Mouse (Mus musculus) ovary, adult 10 weeks (tissue): ENCODE data around the gene Cd300c2. TPM values are rescaled to one million over a fixed set of nuclear protein-coding genes. Genes with fewer than 3 reads are reported as not detected.

Source experiments
- polyA plus RNA-seq: library from polyadenylated mRNA; stranded (reverse); fragments of 350-450 nt; fragmentation: Illumina TruSeq; extraction: RNeasy Lipid Tissue Mini Kit (QIAGEN cat#74804); gene quantifications from one replicate; pipeline ENCODE4 v1.2.3, GENCODE M21; 2014

Cd300c2 gene
- 3.0 TPM for polyA plus RNA-seq

DNA sequence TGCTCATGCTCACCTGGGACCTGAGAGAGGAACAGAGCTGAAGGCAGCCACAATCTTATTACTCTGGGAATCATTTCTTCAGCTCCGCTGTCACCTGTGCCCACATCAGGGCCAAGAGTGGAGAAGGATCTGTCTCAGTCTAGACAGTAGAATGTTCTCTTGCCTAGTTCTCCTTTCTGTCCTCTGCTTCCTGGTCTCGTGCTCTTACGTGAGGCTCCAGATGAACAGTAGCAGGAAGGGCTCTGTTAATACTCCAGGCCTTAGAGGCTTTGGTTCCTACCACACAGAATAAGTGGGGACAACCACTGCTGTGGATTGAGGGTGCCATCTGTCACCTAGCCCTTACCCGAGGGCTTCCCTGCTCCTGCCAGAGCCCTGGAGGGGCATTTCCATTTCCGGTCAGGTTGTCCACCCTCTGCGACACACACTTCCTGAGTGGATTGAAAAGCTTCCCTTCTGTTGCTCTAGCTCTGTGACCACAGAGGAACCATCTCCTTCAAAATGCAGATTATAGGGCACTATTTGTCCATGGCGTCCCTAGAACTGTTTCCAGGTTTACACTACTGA, at the start of gene Cd300c2:
Cd300c2 (minus strand) TSS at position 407 of the 567 bp plus-strand sequence.

DNA sequence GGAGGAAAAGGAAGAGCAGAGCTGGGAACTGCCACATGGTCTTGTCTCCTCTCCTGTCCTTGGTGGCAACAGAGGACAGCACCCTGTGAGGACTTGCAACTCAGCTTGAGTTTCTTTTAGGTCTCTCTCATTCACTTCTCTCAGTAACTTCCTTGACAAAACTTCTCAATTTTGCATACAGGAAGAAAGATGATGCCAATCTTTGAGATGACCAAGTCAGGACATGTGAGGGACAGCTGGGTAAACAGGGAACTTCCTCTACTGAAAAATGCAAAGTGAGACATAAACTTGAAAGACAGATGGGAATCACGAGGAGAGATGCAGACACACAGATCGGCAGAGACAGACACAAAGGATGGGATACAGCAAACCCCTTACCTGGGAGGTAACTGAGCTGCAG, 46.6 kb upstream of the Cd300c2 start, which contains the start of gene Cd300ld3:
Cd300ld3 (minus strand) TSS at position 151 of the 400 bp plus-strand sequence.

DNA sequence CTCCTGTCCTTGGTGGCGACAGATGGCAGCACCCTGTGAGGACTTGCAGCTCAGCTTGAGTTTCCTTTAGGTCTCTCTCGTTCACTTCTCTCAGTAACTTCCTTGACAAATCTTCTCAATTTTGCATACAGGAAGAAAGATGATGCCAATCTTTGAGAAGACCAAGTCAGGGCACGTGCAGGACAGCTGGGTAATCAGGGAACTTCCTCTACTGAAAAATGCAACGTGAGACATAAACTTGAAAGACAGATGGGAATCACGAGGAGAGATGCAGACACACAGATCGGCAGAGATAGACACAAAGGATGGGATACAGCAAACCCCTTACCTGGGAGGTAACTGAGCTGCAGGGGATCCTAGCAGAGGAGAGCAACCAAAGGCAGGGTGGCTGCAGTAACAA, 36.0 kb upstream of the Cd300c2 start, which contains the start of gene Cd300ld5:
Cd300ld5 (minus strand) TSS at position 101 of the 400 bp plus-strand sequence.

DNA sequence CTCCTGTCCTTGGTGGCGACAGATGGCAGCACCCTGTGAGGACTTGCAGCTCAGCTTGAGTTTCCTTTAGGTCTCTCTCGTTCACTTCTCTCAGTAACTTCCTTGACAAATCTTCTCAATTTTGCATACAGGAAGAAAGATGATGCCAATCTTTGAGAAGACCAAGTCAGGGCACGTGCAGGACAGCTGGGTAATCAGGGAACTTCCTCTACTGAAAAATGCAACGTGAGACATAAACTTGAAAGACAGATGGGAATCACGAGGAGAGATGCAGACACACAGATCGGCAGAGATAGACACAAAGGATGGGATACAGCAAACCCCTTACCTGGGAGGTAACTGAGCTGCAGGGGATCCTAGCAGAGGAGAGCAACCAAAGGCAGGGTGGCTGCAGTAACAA, 25.2 kb upstream of the Cd300c2 start, which contains the start of gene Cd300ld4:
Cd300ld4 (minus strand) TSS at position 101 of the 400 bp plus-strand sequence.

DNA sequence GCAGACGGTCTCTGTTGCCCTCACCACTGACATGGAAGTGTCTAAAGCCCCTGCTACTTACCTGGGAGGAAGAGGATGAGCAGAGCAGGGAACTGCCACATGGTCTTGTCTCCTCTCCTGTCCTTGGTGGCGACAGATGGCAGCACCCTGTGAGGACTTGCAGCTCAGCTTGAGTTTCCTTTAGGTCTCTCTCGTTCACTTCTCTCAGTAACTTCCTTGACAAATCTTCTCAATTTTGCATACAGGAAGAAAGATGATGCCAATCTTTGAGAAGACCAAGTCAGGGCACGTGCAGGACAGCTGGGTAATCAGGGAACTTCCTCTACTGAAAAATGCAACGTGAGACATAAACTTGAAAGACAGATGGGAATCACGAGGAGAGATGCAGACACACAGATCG, 14.4 kb upstream of the Cd300c2 start, which contains the start of gene Cd300ld2:
Cd300ld2 (minus strand) TSS at position 101 of the 400 bp plus-strand sequence.

DNA sequence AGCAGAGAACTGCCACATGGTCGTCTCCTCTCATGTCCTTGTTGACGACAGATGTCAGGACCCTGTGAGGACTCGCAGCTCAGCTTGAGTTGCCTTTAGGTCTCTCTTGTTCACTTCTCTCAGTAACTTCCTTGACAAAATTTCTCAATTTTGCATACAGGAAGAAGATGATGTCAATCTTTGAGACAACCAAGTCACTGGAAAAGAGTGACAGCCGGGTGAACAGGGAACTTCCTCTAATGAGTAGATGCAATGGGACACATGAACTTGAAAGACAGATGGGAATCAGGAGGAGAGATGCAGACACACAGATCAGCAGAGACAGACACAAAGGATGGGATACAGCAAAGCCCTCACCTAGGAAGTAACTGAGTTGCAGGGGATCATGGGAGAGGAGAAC, 11.9 kb downstream of the Cd300c2 start, which contains the start of gene Cd300ld:
Cd300ld (minus strand) TSS at position 130 of the 400 bp plus-strand sequence.

DNA sequence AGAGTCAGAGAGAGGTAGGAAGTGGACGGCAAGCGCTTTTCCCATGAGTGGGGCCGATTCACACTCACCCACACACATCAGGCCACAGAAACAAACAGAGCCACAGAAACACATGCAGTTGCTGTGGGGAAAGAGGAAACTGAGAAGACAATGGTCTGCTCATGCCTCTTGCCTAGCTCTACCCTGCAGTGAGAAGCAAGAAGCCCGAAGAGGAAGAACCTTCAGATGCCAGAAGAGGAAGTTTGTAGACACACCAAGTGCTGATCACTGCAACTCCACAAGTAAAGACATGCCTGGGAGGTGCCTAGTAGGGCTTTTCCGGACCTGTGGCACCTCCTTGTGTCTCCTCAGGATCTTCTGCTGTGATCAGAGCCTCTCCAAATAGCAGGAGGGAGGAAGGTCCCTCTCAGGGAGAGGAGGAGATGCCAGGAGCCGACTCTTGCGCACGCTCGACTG, 32.9 kb downstream of the Cd300c2 start, which contains the start of gene Cd300c:
Cd300c (minus strand) TSS at position 406 of the 456 bp plus-strand sequence.

Other genes starting within 250 kb of the Cd300c2 start
- not detected for gene Kif19a, start 236.5 kb downstream of the Cd300c2 start, polyA plus RNA-seq
- not detected for gene Btbd17, start 205.9 kb downstream of the Cd300c2 start, polyA plus RNA-seq
- not detected for gene Gpr142, start 203.0 kb downstream of the Cd300c2 start, polyA plus RNA-seq
- gene Gprc5c, start 150.7 kb downstream of the Cd300c2 start, polyA plus RNA-seq, result 2.5 TPM
- 9.1 TPM for gene Cd300a, start 111.8 kb downstream of the Cd300c2 start, polyA plus RNA-seq
- gene Cd300lb, start 67.5 kb downstream of the Cd300c2 start, polyA plus RNA-seq, result 2.9 TPM
- gene Cd300c, start 32.7 kb downstream of the Cd300c2 start, polyA plus RNA-seq, result not detected
- 4.2 TPM for gene Cd300ld, start 12.0 kb downstream of the Cd300c2 start, polyA plus RNA-seq
- not detected for gene Cd300ld2, start 14.3 kb upstream of the Cd300c2 start, polyA plus RNA-seq
- not detected for gene Cd300ld4, start 25.1 kb upstream of the Cd300c2 start, polyA plus RNA-seq
- 4.1 TPM for gene Cd300ld5, start 35.9 kb upstream of the Cd300c2 start, polyA plus RNA-seq
- 4.1 TPM for gene Cd300ld3, start 46.5 kb upstream of the Cd300c2 start, polyA plus RNA-seq
- gene Cd300e, start 60.3 kb upstream of the Cd300c2 start, polyA plus RNA-seq, result 0.63 TPM
- gene Rab37, start 89.6 kb upstream of the Cd300c2 start, polyA plus RNA-seq, result 0.60 TPM
- 0.48 TPM for gene Cd300lf, start 132.1 kb upstream of the Cd300c2 start, polyA plus RNA-seq
- 8.0 TPM for gene Slc9a3r1, start 161.5 kb upstream of the Cd300c2 start, polyA plus RNA-seq
- gene Tmem104, start 185.6 kb upstream of the Cd300c2 start, polyA plus RNA-seq, result 0.71 TPM
- 0.74 TPM for gene Nat9, start 186.0 kb upstream of the Cd300c2 start, polyA plus RNA-seq